Mouse (Mus musculus) erythroblast, embryonic 14.5 days (primary cell): ENCODE data around the gene Dnmt3a. TPM values are rescaled to one million over a fixed set of nuclear protein-coding genes. Genes with fewer than 3 reads are reported as not detected.

ENCODE experiments used
- H3K27me3 ChIP-seq: 2 replicates; pipeline ENCODE4 v1.6.1; 2012; ENCODE audit warnings: inconsistent platforms; ENCODE audit not compliant: control insufficient read depth
- H3K36me3 ChIP-seq: 2 replicates; pipeline ENCODE4 v1.6.1; 2012; ENCODE audit warnings: mild to moderate bottlenecking, inconsistent platforms; ENCODE audit not compliant: control insufficient read depth
- H3K4me1 ChIP-seq: 2 replicates; pipeline ENCODE4 v1.6.1; 2012; ENCODE audit warnings: inconsistent platforms; ENCODE audit not compliant: control insufficient read depth
- H3K4me3 ChIP-seq: replicated peaks from 2 replicates; pipeline ENCODE3; 2012; ENCODE audit warnings: moderate library complexity, mild to moderate bottlenecking, inconsistent platforms
- H3K9me3 ChIP-seq: 2 replicates; pipeline ENCODE4 v1.6.1; 2012; ENCODE audit warnings: low read length, inconsistent platforms, mixed read lengths; ENCODE audit not compliant: control insufficient read depth
- GATA1 ChIP-seq: IDR thresholded peaks from 2 replicates; pipeline ENCODE4 v1.6.1; 2012; ENCODE audit warnings: low read length, inconsistent platforms, mixed read lengths
- TAL1 ChIP-seq: IDR thresholded peaks from 3 replicates; pipeline ENCODE4 v1.6.1; 2012; ENCODE audit warnings: low read length, inconsistent platforms, mixed read lengths
- polyA plus RNA-seq: library from polyadenylated mRNA; stranded (reverse); fragments of >175 nt; gene quantifications from 2 replicates; pipeline ENCODE4 v1.2.3, GENCODE M21; 2012

Dnmt3a gene
- polyA plus RNA-seq, 1 experiment: 0.16 TPM

- H3K4me3 ChIP-seq: no peak overlapping the region
- TF ChIP-seq TAL1: no peak
- no peak for TF ChIP-seq GATA1
- peaks cover 4% of the 10 kb centered on the region; the same call in 1 of the 2 replicates for H3K9me3 ChIP-seq
- peaks cover 24% of the 10 kb centered on the region for H3K27me3 ChIP-seq
- no peaks in the 10 kb centered on the region for H3K36me3 ChIP-seq
- H3K4me1 ChIP-seq: peaks cover 10% of the 10 kb centered on the region
Measured at GRCm38 (mm10) chr12:3792248-3792647, 13.6 kb upstream of the Dnmt3a start.

- Histone ChIP-seq H3K4me3 (no peak overlapping the region), H3K27me3 (peaks cover 33% of the 10 kb centered on the region), H3K36me3 (no peaks in the 10 kb centered on the region), H3K9me3 (peaks cover 4% of the 10 kb centered on the region; the same call in 1 of the 2 replicates), H3K4me1 (peaks cover 10% of the 10 kb centered on the region)
- no peak for TF ChIP-seq GATA1
- no peak for TF ChIP-seq TAL1
Measured at GRCm38 (mm10) chr12:3795569-3795968, 10.2 kb upstream of the Dnmt3a start.

GRCm38 (mm10) chr12:3799551-3799950 is 6.3 kb upstream of the Dnmt3a start:
- peaks cover 43% of the 10 kb centered on the region for H3K27me3 ChIP-seq
- H3K4me1 ChIP-seq: no peaks in the 10 kb centered on the region
- no peak overlapping the region for H3K4me3 ChIP-seq
- peaks cover 4% of the 10 kb centered on the region; the same call in 1 of the 2 replicates for H3K9me3 ChIP-seq
- TF ChIP-seq GATA1 (no peak), TAL1 (no peak)
- no peaks in the 10 kb centered on the region for H3K36me3 ChIP-seq

DNA sequence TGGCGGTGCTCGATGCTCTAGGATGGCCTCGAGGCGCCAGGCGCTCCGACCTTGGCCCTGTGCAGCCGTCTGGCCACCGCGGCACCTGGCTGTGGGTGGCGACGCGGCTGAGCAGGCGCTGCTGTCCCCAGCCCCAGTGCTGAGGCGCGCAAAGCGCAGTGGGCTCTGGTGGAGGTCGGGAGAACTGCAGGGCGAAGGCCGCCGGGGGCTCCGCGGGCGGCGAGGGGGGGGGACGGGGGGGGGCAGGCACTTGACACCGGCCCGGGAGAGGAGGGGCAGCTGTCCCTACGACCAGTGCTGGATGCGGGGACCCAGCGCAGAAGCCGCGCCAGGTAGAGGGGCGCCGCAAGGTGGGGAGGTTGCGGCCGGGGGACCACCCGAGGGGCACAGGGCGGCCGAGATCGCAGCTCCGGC is 471 bp downstream of the Dnmt3a start:
- TF ChIP-seq GATA1 (no peak), TAL1 (no peak)

GRCm38 (mm10) chr12:3806703-3807547 is 1.1 kb downstream of the Dnmt3a start:
- H3K4me1 ChIP-seq: peaks cover 15% of the 10 kb centered on the region
- TF ChIP-seq TAL1: no peak
- no peak for TF ChIP-seq GATA1

More for the DNA sequence above, 471 bp downstream of the Dnmt3a start:
- H3K4me1 ChIP-seq: peaks cover 15% of the 10 kb centered on the region
- H3K4me3 ChIP-seq: peak overlapping the region; percentile 63
- H3K9me3 ChIP-seq: no peaks in the 10 kb centered on the region
- H3K27me3 ChIP-seq: peaks cover 77% of the 10 kb centered on the region
- no peaks in the 10 kb centered on the region for H3K36me3 ChIP-seq

GRCm38 (mm10) chr12:3807548-3808395 is 2.0 kb downstream of the Dnmt3a start:
- Histone ChIP-seq H3K36me3 (no peaks in the 10 kb centered on the region), H3K27me3 (peaks cover 65% of the 10 kb centered on the region), H3K4me1 (peaks cover 15% of the 10 kb centered on the region), H3K9me3 (no peaks in the 10 kb centered on the region), H3K4me3 (peak overlapping the region; percentile 63)
- TF ChIP-seq TAL1 (no peak), GATA1 (no peak)

More at GRCm38 (mm10) chr12:3806703-3807547, 1.1 kb downstream of the Dnmt3a start:
- Histone ChIP-seq H3K36me3 (no peaks in the 10 kb centered on the region), H3K4me3 (peak overlapping the region; percentile 63), H3K27me3 (peaks cover 73% of the 10 kb centered on the region), H3K9me3 (no peaks in the 10 kb centered on the region)

DNA sequence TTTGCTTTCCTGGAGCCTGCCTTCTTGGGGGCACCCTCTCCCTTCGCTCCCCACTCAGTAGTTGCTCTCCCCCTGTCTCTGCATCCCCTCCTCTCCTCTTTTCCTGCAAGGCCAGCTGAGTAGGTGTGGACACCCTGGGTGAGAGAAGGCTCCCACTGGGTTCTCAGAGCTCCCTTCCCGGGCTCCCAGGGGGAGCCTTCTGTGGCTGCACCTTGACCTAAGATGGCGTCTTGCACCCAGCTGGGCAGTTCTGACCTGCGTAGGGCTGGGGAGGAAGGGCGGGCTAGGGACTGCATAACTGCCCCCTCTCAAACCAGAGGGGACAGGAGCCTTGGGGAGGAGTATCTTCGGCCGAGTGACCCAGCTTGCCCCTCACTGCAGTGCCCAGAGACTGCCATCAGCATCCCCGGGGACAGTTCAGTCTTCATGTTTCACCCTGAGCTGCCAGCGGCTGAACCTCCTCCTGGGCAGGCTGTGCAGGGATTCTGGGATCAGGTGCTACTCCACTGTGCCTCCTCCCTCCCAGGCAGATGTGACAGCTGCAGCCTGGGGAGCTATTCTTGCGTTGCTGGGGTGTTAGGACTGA is 2.7 kb downstream of the Dnmt3a start:
- H3K36me3 ChIP-seq: no peaks in the 10 kb centered on the region
- TF ChIP-seq TAL1 (no peak), GATA1 (no peak)
- peaks cover 61% of the 10 kb centered on the region for H3K27me3 ChIP-seq
- H3K4me1 ChIP-seq: peaks cover 15% of the 10 kb centered on the region
- no peaks in the 10 kb centered on the region for H3K9me3 ChIP-seq
- H3K4me3 ChIP-seq: peak overlapping the region; percentile 63

DNA sequence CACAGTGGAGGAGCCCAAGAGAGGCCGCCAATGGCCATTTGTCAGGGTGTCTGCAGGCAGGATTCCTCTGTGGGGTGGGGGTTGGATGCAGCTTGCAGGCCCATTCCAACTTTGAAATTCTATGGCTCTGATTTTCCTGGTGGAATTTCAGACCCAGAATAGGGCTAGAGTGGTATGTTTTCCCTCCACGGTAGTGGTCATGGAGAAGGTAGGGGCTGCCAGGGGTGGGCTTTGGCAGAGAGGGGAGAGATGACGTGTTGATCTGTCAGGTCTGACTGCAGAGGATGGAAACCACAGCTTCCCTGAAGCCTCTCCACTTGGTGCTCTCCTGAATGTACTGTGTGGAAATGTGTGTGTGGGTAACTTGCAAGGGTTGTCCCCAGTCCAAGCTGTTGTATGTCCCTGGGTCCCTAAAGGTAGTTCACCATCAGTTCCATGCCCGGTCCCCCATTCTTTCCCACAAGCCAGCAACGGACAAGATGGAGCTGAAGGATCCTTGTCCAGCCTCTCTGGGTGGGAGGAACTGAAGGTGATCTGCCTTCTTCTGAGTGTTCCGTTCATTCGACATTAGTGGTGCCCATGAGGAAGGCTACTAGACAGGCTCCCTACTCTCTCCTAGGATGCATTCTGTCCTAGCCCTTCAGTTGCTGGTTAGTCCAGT is 3.8 kb downstream of the Dnmt3a start:
- H3K27me3 ChIP-seq: peaks cover 49% of the 10 kb centered on the region
- H3K4me3 ChIP-seq: no peak overlapping the region
- H3K9me3 ChIP-seq: no peaks in the 10 kb centered on the region
- TF ChIP-seq GATA1: no peak
- TF ChIP-seq TAL1: no peak
- no peaks in the 10 kb centered on the region for H3K36me3 ChIP-seq
- peaks cover 15% of the 10 kb centered on the region for H3K4me1 ChIP-seq
